Mouse (Mus musculus) ES-E14 (cell line): ENCODE data around the gene Dpp6.

ENCODE experiments used
- HCFC1 ChIP-seq: IDR thresholded peaks from 2 replicates; pipeline ENCODE4 v1.6.1; 2012; ENCODE audit warnings: low read length, inconsistent platforms, borderline replicate concordance; ENCODE audit not compliant: insufficient read depth
- ZNF384 ChIP-seq: IDR thresholded peaks from 2 replicates; pipeline ENCODE4 v1.6.1; 2012; ENCODE audit warnings: low read depth, low read length, inconsistent platforms

DNA sequence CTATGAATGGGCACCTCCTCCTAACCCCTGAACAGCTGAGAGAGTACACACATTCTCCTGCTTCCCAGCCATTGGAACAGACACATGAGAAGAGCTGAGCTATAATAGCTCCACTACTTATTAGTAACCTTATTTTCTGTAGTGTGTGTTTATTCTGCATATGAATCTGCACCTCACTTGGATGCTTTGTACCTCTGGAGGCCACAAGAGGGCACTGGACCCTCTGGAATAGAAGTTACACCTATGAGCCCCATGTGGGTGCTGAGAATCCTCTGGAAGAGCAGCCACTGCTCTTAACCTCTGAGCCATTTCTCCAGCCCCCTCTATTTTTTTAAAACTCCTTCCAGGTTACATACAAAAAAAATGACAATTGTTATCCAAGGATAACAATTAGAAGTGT, 888.0 kb downstream of the Dpp6 start:
- TF ChIP-seq HCFC1 (no peak), ZNF384 (no peak)
